Mouse (Mus musculus) adrenal gland (tissue): Measurements from ENCODE around the gene Pmp22.

Experiments
- intact Hi-C: fragments of 180-260 bp; cut with DNase I; formaldehyde crosslinking; loops from one replicate; pipeline ENCODE4 v1.15.1; 2025

The Pmp22 gene

GRCm38 (mm10) chr11:63126976-63127375, 1.8 kb upstream of the Pmp22 start:
- intact Hi-C loops, result no loop called here

- intact Hi-C loops, result no loop called here
Measured at GRCm38 (mm10) chr11:63127513-63127912, 1.3 kb upstream of the Pmp22 start.

- intact Hi-C loops, result no loop called here
Measured at GRCm38 (mm10) chr11:63129375-63129774, 593 bp downstream of the Pmp22 start.

- intact Hi-C loops, result loop anchor here (5.0 kb wide), 1 partner anchor 103 kb away; no protein-coding TSS in a partner anchor
Measured at GRCm38 (mm10) chr11:63129840-63130239, 1.1 kb downstream of the Pmp22 start.

GRCm38 (mm10) chr11:63130497-63130896, 1.7 kb downstream of the Pmp22 start:
- intact Hi-C loops, result loop anchor here (5.0 kb wide), 1 partner anchor 103 kb away; no protein-coding TSS in a partner anchor

- intact Hi-C loops, result loop anchor here (5.0 kb wide), 1 partner anchor 104 kb away; no protein-coding TSS in a partner anchor
Measured at GRCm38 (mm10) chr11:63131001-63131692, 2.4 kb downstream of the Pmp22 start.

- intact Hi-C loops, result loop anchor here (5.0 kb wide), 1 partner anchor 104 kb away; no protein-coding TSS in a partner anchor
Measured at GRCm38 (mm10) chr11:63131693-63132040, 2.9 kb downstream of the Pmp22 start.

- intact Hi-C loops, result loop anchor here (5.0 kb wide), 1 partner anchor 105 kb away; no protein-coding TSS in a partner anchor
Measured at GRCm38 (mm10) chr11:63132151-63132500, 3.3 kb downstream of the Pmp22 start.

GRCm38 (mm10) chr11:63132501-63133435, 4.0 kb downstream of the Pmp22 start:
- intact Hi-C loops, result loop anchor here (5.0 kb wide), 1 partner anchor 105 kb away; no protein-coding TSS in a partner anchor

- intact Hi-C loops, result loop anchor here (2.0 to 5.0 kb wide), 2 partner anchors 107 to 213 kb away; no protein-coding TSS in a partner anchor
Measured at GRCm38 (mm10) chr11:63134021-63134420, 5.2 kb downstream of the Pmp22 start.

- intact Hi-C loops, result loop anchor here (2.0 to 5.0 kb wide), 2 partner anchors 108 to 214 kb away; no protein-coding TSS in a partner anchor
Measured at GRCm38 (mm10) chr11:63134742-63135482, 6.1 kb downstream of the Pmp22 start.

- intact Hi-C loops, result loop anchor here (2.0 kb wide), 1 partner anchor 215 kb away; no protein-coding TSS in a partner anchor
Measured at GRCm38 (mm10) chr11:63135622-63136021, 6.8 kb downstream of the Pmp22 start.

GRCm38 (mm10) chr11:63136205-63136604, 7.4 kb downstream of the Pmp22 start:
- intact Hi-C loops, result no loop called here

GRCm38 (mm10) chr11:63136836-63137416, 8.1 kb downstream of the Pmp22 start:
- intact Hi-C loops, result no loop called here

GRCm38 (mm10) chr11:63138739-63139138, 10.0 kb downstream of the Pmp22 start:
- intact Hi-C loops, result no loop called here

GRCm38 (mm10) chr11:63142311-63142710, 13.5 kb downstream of the Pmp22 start:
- intact Hi-C loops, result no loop called here

- intact Hi-C loops, result no loop called here
Measured at GRCm38 (mm10) chr11:63142816-63143215, 14.0 kb downstream of the Pmp22 start.

GRCm38 (mm10) chr11:63143486-63143885, 14.7 kb downstream of the Pmp22 start:
- intact Hi-C loops, result no loop called here

GRCm38 (mm10) chr11:63146601-63147000, 17.8 kb downstream of the Pmp22 start:
- intact Hi-C loops, result no loop called here

- intact Hi-C loops, result no loop called here
Measured at GRCm38 (mm10) chr11:63148276-63148675, 19.5 kb downstream of the Pmp22 start.

- intact Hi-C loops, result no loop called here
Measured at GRCm38 (mm10) chr11:63151857-63152256, 23.1 kb downstream of the Pmp22 start.
